Mouse (Mus musculus) right cerebral cortex, postnatal 14 days (tissue): ENCODE data around the gene Tmem8b.

Source experiments
- DNase-seq: peaks from one replicate; pipeline ENCODE4 v3.0.0; 2022

The Tmem8b gene

DNA sequence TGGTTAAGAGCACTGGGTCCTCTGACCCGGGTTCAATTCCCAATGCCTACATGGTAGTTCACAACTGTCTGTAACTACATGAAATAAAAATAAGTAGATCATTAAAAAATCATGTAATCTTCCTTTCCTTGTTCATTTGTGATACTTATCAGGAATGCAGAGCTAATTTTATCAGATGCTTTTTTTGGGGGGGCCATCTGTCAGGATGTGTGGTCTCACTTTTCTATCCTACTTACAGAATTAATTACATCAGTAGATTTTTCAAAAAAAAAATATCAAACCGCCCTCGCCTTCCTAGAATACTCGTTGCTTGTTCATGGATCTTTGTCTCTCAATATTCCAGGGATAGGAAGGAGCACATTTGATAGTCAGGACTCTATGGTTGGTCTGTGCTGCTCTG is 53.4 kb downstream of the Tmem8b start:
- DNase-seq, result no peak

DNA sequence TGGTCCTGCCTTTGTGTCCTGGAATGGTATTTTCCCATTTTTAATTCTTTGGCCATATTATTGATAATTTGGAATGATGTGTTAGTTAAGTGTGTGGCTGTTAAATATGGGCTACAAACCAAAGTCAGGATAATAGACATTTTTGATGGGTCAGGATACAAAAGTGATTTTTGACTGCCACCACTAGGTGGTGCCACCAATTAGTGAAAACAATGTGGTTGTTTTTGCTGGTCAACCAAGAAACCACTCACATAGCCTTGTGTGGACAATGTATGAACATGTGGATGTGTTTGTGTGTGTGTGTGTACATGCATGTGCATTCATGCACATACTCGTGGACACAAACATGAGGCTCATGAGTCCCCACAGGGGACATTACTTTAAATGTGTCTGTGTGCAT is 56.0 kb downstream of the Tmem8b start:
- no peak for DNase-seq

DNA sequence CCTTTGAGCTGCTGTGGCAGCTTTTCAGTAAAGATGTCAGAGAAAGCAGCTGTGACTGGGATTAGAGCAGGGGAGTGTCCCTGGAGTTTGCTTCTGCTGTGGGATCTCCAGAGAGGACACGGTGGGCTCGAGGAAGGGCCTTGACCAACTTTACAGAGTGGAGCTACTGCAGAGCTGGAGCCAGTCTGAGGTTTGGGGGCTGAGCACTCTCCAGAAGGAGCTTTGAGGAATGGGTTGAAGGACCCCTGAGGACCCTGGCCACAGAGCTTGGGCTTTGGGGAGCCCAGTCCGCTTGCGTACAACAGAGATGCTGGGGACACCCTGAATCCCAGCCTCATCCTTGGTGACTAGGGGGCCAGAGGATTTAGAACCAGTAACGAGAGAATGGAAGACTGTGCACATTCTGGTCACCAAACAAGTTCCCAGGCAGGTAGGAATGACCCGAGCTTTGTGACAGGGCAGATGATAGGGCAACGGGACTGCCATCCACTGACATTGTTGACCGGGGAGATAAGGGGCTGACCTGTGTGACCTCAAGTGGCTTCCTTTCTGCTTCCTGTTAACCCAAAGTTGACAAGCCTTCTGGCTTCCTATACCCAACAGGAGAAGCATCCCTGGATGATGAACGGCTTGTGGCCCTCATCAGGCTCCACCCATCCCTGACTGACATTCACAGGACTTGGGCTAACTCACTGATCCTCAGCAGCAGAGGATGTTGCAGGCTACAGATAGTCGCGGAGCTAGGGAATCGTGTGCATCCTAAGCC is 57.6 kb downstream of the Tmem8b start:
- no peak for DNase-seq

DNA sequence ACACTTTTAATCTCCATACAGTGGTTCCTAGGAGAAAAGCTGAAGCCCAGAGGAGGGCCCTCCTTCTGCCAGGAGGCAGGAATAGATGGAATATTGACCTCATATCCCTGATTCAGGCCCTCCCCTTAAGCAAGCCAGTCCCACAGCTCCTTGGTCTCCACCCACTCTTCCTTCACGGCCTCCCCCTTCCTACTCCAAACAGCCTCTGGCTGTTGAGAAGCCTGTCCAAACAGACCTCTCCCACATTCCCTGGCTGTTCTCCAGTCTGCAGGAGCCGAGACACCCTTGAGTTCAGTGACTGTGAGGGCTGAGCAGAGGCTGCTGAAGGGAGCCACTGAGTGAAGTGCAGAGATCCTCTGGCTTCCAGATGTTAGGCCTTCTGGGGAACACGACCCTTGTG is 58.2 kb downstream of the Tmem8b start, which contains the start of gene Hrct1:
Gene Hrct1, plus strand, starts transcription at position 194 of the 400 bp plus-strand sequence.
- no peak for DNase-seq

DNA sequence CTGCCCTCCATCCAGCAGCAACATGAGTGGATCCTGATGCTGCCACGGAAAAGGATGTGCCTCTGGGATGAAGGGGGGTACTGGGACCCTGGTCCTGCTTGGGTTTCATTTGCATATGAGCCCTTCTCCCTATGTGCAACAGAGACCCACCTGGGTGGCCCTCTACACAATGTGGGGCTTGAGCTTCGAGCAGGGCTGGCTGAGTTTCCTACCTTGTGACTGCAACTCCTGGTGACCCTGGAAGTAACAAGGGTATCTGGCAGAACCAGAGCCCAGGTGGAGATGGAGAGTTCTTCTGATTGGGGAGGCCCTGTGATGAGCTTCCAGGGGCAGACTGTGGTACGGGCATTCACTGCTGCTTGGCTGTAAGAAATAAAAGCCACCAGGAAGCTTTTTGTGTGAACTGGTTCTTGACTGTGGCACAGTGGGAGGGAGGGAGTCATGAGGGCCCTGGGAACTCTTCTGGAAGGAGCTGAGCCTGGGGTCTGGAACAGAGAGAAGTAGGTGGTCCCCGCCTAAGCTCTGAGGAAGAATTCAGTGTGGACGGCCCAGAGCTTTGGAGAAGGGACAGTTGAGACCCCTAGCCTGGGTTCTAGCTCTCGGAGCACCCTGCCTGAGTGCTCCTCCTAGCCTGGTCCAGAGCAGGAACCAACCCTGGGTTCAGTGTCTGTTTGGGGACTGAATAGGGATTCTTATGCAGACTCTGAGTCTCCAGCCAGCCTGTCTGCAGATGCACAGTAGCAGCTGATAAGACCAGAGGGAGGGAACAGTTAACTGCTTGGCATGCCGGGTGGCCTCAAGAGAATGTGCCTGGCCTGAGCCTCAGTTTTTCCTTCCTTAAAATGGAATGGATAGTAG is 59.2 kb downstream of the Tmem8b start:
- DNase-seq, result no peak

DNA sequence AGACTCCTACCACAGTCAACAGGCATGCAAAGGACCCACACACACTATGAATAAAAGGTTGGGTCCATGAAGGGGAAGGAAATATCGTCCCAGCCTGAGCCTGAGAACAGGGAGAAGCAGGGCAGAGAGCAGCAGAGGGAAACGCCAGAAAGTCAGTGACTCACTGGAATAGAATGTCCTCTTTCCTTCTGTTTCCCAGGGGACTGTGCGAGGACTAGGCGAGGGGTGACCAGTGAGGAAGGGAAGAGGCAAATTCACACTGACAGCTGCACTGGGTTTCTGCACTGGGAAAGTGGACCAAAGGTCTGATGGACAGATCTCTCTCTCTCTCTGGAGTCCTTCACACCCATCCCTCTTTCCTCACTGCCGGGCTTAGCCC is 59.8 kb downstream of the Tmem8b start:
- DNase-seq, result no peak

DNA sequence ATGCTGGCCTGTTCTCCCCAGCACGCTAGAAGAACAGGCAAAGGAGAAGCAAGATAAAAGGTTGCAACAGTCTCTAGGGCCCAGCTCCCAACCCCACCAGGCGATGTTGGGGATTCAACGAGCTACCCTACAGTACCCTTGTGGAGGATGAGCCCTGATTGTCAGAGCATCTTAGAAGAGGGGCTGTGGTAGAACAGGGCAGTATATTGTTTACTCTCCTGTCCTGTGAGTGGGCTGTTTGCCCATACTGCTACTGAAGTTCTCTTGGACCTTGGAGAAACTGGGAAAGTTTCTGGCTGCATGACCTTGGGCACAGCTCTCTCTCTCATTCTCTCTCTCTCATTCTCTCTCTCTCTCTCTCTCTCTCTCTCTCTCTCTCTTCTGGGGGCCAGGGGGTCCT is 60.4 kb downstream of the Tmem8b start:
- no peak for DNase-seq

DNA sequence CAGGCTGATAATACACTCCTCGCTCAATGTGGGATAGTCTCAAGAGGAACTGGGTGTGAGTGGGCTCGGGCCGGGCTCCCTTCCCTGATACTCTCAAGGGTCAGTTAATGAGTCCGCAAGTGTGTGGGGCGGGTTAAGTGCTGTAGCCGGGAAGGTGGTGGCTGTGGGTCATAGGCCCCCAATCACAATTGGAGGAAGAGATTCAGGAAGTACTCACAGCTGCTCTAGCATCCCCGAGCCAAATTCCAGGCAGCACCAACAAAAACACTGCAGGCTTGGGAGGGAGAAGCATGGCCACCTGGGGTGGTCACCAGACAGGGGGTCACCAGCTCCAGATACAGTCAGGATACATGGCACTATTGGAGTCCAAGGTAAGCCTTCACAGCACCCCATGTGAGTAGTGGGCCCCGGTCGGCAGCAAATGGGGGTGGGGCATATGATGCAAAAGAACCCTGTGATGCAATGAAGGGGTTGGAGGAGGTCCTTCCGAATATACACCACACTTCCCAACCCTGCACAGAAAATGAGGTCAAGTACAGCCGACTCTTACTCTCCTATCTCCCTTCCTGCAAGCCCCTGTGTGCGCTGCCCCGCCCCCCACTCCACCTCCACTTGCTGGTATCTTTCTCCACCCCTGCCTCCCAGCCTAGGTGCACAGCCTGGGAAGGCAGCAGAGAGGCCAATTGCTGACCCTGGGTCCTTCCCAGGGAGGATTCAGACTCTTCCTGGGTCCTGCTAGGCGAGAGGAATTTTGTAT is 61.2 kb downstream of the Tmem8b start, which contains the start of gene Spaar:
Gene Spaar, plus strand, starts transcription at position 241 of the 757 bp plus-strand sequence.
- no peak for DNase-seq

DNA sequence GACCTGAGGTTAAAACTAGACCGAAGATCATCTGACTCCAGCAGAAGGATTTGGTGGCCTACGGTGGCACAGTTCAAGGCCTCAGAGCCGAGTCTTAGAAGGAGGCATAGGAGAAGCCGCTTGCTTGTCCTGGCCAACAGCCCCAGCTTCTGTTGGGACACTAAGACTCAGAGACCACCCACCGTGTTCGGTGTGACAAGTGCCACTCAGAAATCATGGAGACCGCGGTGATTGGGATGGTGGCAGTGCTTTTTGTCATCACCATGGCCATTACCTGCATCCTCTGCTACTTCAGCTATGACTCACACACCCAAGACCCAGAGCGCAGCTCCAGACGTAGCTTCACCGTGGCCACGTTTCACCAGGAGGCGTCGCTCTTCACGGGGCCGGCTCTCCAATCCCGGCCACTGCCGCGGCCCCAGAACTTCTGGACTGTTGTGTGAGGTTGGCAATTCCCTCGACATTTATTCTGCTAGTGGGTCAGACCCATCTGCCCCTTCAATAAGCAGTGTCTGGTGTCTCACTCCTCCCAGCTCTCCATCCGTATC is 62.1 kb downstream of the Tmem8b start:
- no peak for DNase-seq

DNA sequence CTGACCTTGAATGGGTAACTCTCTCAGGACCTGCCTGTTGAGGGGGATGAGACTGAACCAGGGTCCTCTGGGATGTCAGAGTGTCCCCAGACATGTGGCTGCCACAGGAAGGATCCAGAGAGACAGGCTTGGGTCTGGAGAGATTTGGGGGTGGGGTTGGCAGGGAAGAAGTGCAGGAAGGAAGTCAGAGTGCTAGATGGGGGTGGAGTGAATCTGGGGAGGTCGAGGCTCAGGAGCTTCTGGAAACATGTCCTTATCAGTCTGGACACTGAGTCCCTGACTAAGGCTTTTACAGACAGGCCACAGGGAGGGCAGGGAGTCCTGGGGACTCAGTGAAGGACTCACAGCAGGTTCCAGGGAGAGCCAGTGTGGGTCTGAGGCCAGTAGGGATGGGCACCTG is 63.4 kb downstream of the Tmem8b start:
- no peak for DNase-seq

DNA sequence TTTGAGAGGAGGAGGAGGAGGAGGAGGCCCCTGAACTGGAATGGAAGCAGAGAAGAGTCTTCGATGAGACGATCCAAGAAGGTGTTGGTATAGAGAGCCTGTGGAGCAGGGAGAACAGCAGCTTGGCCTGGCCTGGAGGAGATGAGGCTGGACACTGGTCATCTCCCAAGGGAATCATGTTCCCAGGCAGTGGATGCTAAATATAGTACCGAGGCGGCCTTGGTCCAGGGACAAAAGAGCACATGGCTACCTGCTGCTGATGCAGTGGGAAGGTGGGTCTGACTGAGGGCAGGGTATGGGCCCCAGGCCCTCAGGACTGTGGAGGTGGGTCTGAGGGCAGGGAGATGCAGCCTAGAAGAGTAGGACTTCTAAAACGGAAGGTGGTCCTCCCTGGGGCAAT is 64.4 kb downstream of the Tmem8b start:
- DNase-seq, result no peak

DNA sequence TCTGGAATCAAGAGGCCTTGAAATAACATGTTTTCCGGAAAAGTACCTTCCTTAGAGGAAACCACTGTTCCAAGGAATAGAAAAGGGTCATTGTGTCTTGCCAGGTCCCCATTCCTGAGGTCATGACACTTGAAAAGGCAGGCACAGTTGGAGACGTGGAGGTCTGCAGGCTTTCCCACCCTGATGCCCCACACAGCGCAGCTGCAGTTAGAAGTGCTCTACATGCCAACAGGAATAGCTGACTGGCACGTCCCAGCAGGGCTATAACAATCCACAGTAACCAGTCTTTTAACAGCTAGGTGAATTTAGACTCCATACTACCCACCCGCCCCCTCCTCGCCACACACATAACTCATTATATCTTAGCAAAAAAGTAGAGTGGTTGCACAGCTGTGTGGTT is 68.4 kb downstream of the Tmem8b start:
- no peak for DNase-seq

DNA sequence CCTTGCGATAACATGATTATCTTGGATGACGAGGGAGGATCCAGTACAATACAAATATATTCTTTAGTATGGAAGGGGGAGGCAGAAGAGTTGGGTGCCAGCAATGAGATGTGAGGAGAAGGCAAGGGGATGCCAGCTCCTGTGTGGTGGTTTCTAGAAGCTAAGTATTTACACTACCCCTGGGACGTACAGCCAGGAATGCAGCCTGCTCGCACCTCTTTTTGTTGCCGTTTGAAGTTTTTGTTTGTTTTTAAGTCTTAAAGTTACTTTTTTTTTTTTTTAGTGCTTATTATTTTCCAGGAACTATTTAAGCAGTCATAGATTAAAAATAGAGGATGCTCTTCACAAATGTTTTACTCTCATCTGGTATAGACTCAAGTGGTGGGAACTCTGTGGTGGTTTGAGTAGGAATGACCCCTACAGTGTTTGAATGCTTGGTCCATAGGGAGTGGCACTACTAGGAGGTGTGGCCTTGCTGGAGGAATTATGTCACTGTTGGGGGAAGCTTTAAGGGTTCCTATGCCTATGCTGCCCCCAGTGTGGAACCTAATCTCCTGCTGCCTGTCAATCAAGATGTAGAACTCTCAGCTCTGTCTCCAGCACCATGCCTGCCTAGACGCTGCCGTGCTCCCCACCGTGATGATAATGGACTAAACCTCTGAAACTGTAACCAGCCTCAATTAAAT is 70.4 kb downstream of the Tmem8b start:
- DNase-seq, result no peak

DNA sequence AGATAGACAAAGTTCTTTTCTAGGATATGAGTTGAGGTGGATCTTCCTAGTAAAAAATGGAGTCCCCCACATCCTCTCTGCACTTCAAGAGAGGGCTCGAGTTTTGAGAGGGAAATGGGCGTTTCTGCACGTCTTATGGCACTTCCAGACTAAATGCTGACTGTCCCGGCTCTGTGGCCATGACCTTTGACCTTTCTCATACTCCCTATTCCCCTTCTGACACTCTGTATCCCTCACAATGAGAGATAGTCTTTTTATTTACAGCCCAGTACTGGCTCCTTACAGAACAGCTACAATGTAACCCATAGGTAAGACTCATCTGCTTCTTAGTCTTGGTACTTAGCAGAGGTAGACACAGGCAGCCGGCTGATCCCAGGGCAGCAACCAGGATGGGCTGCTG is 72.8 kb downstream of the Tmem8b start:
- no peak for DNase-seq
